Mouse (Mus musculus): ENCODE measurements around the gene Apex1. TPM values are rescaled to one million over a fixed set of nuclear protein-coding genes. Genes with fewer than 3 reads are reported as not detected.

Gene Apex1
- polyA plus RNA-seq (2015; fragmentation: Nextera tagmentation; extraction: Ambion mirVana) = 92.1 and 100.0 TPM in 2 replicates

GRCm38 (mm10) chr14:50924281-50925064, at the start of gene Apex1, which contains the start of gene Osgep:
Apex1 (plus strand) TSS chr14:50924968.
Osgep (minus strand) TSS chr14:50924893.
- Histone ChIP-seq H3K4me1 (replicated peaks; ENCODE audit: control insufficient read depth, insufficient read depth) (peaks cover 2% of the 10 kb centered on the region; the same call in 1 of the 2 replicates), H3K9me3 (ENCODE audit: control insufficient read depth, low read length) (no peaks in the 10 kb centered on the region), H3K4me3 (ENCODE audit: low read depth, low read length) (peak within 1 kb of the TSS; percentile 73), H3K27ac (replicated peaks) (peak within 1 kb of the TSS; percentile 95), H3K4me2 (replicated peaks; ENCODE audit: low read depth) (peak within 1 kb of the TSS; percentile 89), H3K36me3 (ENCODE audit: control insufficient read depth, insufficient read depth, low read length) (peaks cover 17% of the 10 kb centered on the region), H3K9ac (ENCODE audit: low read length) (peak within 1 kb of the TSS; percentile 78), H3K27me3 (ENCODE audit: control insufficient read depth, insufficient read depth, low read length) (no peaks in the 10 kb centered on the region)
- peak; percentile 95 for ATAC-seq (ENCODE audit: low FRiP score, low TSS enrichment)
- no peak for TF ChIP-seq EP300 (optimal IDR thresholded peaks at IDR 0.05)
- TF ChIP-seq CTCF (IDR thresholded peaks at IDR 0.05; ENCODE audit: low read depth) = no peak
- WGBS = under 1% methylated on average over 57 of the region's 57 CpGs
- peak; percentile 98 for DNase-seq (ENCODE audit: low spot score)

- Histone ChIP-seq H3K9me3 (ENCODE audit: control insufficient read depth, low read length) (no peaks in the 10 kb centered on the region), H3K4me3 (ENCODE audit: low read depth, low read length) (no peak overlapping the region), H3K36me3 (ENCODE audit: control insufficient read depth, insufficient read depth, low read length) (no peaks in the 10 kb centered on the region), H3K4me2 (replicated peaks; ENCODE audit: low read depth) (no peak overlapping the region), H3K9ac (ENCODE audit: low read length) (no peak overlapping the region), H3K27ac (replicated peaks) (no peak overlapping the region), H3K27me3 (ENCODE audit: control insufficient read depth, insufficient read depth, low read length) (no peaks in the 10 kb centered on the region), H3K4me1 (replicated peaks; ENCODE audit: control insufficient read depth, insufficient read depth) (no peaks in the 10 kb centered on the region)
- 89% methylated on average over 3 of the region's 3 CpGs for WGBS
- no peak for TF ChIP-seq CTCF (IDR thresholded peaks at IDR 0.05; ENCODE audit: low read depth)
- TF ChIP-seq EP300 (optimal IDR thresholded peaks at IDR 0.05) = no peak
- DNase-seq (ENCODE audit: low spot score) = no peak
- no peak for ATAC-seq (ENCODE audit: low FRiP score, low TSS enrichment)
Observed at GRCm38 (mm10) chr14:50875175-50875574, 49.6 kb upstream of the Apex1 start.

GRCm38 (mm10) chr14:50875591-50876230, 49.1 kb upstream of the Apex1 start:
- H3K27ac ChIP-seq (replicated peaks) = no peak overlapping the region
- H3K9ac ChIP-seq (ENCODE audit: low read length) = no peak overlapping the region
- H3K4me2 ChIP-seq (replicated peaks; ENCODE audit: low read depth) = no peak overlapping the region
- no peaks in the 10 kb centered on the region for H3K4me1 ChIP-seq (replicated peaks; ENCODE audit: control insufficient read depth, insufficient read depth)
- DNase-seq (ENCODE audit: low spot score) (no peak), ATAC-seq (ENCODE audit: low FRiP score, low TSS enrichment) (no peak)
- no peak for TF ChIP-seq CTCF (IDR thresholded peaks at IDR 0.05; ENCODE audit: low read depth)
- TF ChIP-seq EP300 (optimal IDR thresholded peaks at IDR 0.05) = no peak
- no peaks in the 10 kb centered on the region for H3K27me3 ChIP-seq (ENCODE audit: control insufficient read depth, insufficient read depth, low read length)
- no peaks in the 10 kb centered on the region for H3K36me3 ChIP-seq (ENCODE audit: control insufficient read depth, insufficient read depth, low read length)
- WGBS = 78% methylated on average over 6 of the region's 6 CpGs
- H3K4me3 ChIP-seq (ENCODE audit: low read depth, low read length) = no peak overlapping the region
- H3K9me3 ChIP-seq (ENCODE audit: control insufficient read depth, low read length) = no peaks in the 10 kb centered on the region

- Histone ChIP-seq H3K4me1 (replicated peaks; ENCODE audit: control insufficient read depth, insufficient read depth) (no peaks in the 10 kb centered on the region), H3K4me2 (replicated peaks; ENCODE audit: low read depth) (no peak overlapping the region), H3K9ac (ENCODE audit: low read length) (no peak overlapping the region), H3K27me3 (ENCODE audit: control insufficient read depth, insufficient read depth, low read length) (no peaks in the 10 kb centered on the region), H3K36me3 (ENCODE audit: control insufficient read depth, insufficient read depth, low read length) (no peaks in the 10 kb centered on the region), H3K27ac (replicated peaks) (no peak overlapping the region), H3K4me3 (ENCODE audit: low read depth, low read length) (no peak overlapping the region), H3K9me3 (ENCODE audit: control insufficient read depth, low read length) (no peaks in the 10 kb centered on the region)
- TF ChIP-seq EP300 (optimal IDR thresholded peaks at IDR 0.05) = no peak
- TF ChIP-seq CTCF (IDR thresholded peaks at IDR 0.05; ENCODE audit: low read depth) = no peak
- WGBS = 86% methylated on average over 6 of the region's 6 CpGs
- DNase-seq (ENCODE audit: low spot score) = no peak
- ATAC-seq (ENCODE audit: low FRiP score, low TSS enrichment) = no peak
Observed at GRCm38 (mm10) chr14:50876236-50876950, 48.4 kb upstream of the Apex1 start.

- WGBS = 94% methylated on average over 8 of the region's 8 CpGs
Observed at GRCm38 (mm10) chr14:50891621-50892020, 33.1 kb upstream of the Apex1 start.

More at GRCm38 (mm10) chr14:50891621-50892020, 33.1 kb upstream of the Apex1 start:
- no peak overlapping the region for H3K4me3 ChIP-seq (ENCODE audit: low read depth, low read length)
- no peaks in the 10 kb centered on the region for H3K9me3 ChIP-seq (ENCODE audit: control insufficient read depth, low read length)
- H3K9ac ChIP-seq (ENCODE audit: low read length) = no peak overlapping the region
- H3K4me1 ChIP-seq (replicated peaks; ENCODE audit: control insufficient read depth, insufficient read depth) = 0 out of 2 replicates have a peak, but pooled peaks cover 3% of the 10 kb centered on the region
- TF ChIP-seq CTCF (IDR thresholded peaks at IDR 0.05; ENCODE audit: low read depth) (no peak), EP300 (optimal IDR thresholded peaks at IDR 0.05) (no peak)
- ATAC-seq (ENCODE audit: low FRiP score, low TSS enrichment) (no peak), DNase-seq (ENCODE audit: low spot score) (no peak)
- H3K27me3 ChIP-seq (ENCODE audit: control insufficient read depth, insufficient read depth, low read length) = no peaks in the 10 kb centered on the region
- no peak overlapping the region for H3K27ac ChIP-seq (replicated peaks)
- H3K4me2 ChIP-seq (replicated peaks; ENCODE audit: low read depth) = no peak overlapping the region
- no peaks in the 10 kb centered on the region for H3K36me3 ChIP-seq (ENCODE audit: control insufficient read depth, insufficient read depth, low read length)

Data from stomach, postnatal 0 days (tissue).